Mouse (Mus musculus) small intestine, adult 2 months (tissue): ENCODE data around the gene Ccser1. TPM values are rescaled to one million over a fixed set of nuclear protein-coding genes. Genes with fewer than 3 reads are reported as not detected.

Source experiments
- H3K27ac ChIP-seq: fragments of 200-500 bp; 2 replicates; pipeline ENCODE4 v1.5.1; 2012; ENCODE audit warnings: low read depth, low read length, control low read depth, inconsistent platforms; ENCODE audit not compliant: insufficient read depth
- H3K27me3 ChIP-seq: fragments of 200-500 bp; 2 replicates; pipeline ENCODE4 v1.6.1; 2012; ENCODE audit warnings: mild to moderate bottlenecking, moderate library complexity, low read length, inconsistent platforms; ENCODE audit not compliant: control insufficient read depth, insufficient read depth
- H3K36me3 ChIP-seq: fragments of 200-500 bp; 2 replicates; pipeline ENCODE4 v1.6.1; 2012; ENCODE audit warnings: mild to moderate bottlenecking, low read length, control low read depth, inconsistent platforms; ENCODE audit not compliant: control insufficient read depth, insufficient read depth
- H3K4me1 ChIP-seq: fragments of 200-500 bp; 2 replicates; pipeline ENCODE4 v1.6.1; 2012; ENCODE audit warnings: low read length, inconsistent platforms, mixed read lengths; ENCODE audit not compliant: control insufficient read depth, insufficient read depth, insufficient read length
- H3K4me3 ChIP-seq: fragments of 200-500 bp; 2 replicates; pipeline ENCODE4 v1.5.1; 2012; ENCODE audit warnings: low read depth, mild to moderate bottlenecking, control low read depth, inconsistent platforms, low read length, moderate library complexity
- CTCF ChIP-seq: fragments of 200-500 bp; IDR thresholded peaks from 2 replicates; pipeline ENCODE4 v1.5.1; 2012; ENCODE audit warnings: low read depth, mild to moderate bottlenecking, control low read depth, inconsistent platforms, low read length, moderate library complexity, mixed read lengths; ENCODE audit not compliant: insufficient replicate concordance, insufficient read length; ENCODE audit errors: extremely low read depth
- POLR2A ChIP-seq: fragments of 200-500 bp; IDR thresholded peaks from 2 replicates; pipeline ENCODE4 v1.6.1; 2012; ENCODE audit warnings: low read depth, mild to moderate bottlenecking, control low read depth, inconsistent platforms, low read length, moderate library complexity
- WGBS: fragments of 180-500 bp; shearing (Covaris S2); methylation state at CpG from one replicate; pipeline ENCODE4 v1.1.7; 2018; 5-methylcytosine and 5-hydroxymethylcytosine counted together
- polyA plus RNA-seq: library from polyadenylated mRNA; depleted of rRNA; stranded (reverse); fragments of >200 nt; gene quantifications from 2 replicates; pipeline ENCODE4 v1.2.3, GENCODE M21; 2012

The Ccser1 gene
- polyA plus RNA-seq, 1 experiment = 2.4 TPM

GRCm38 (mm10) chr6:61382526-61382925, 202.4 kb downstream of the Ccser1 start:
- TF ChIP-seq POLR2A (no peak), CTCF (no peak)
- WGBS = 35% methylated on average over 3 of the region's 3 CpGs
- H3K27ac ChIP-seq = no peak overlapping the region
- H3K4me3 ChIP-seq = no peak overlapping the region
- no peaks in the 10 kb centered on the region for H3K27me3 ChIP-seq
- H3K36me3 ChIP-seq = no peaks in the 10 kb centered on the region
- H3K4me1 ChIP-seq = no peaks in the 10 kb centered on the region

GRCm38 (mm10) chr6:61382991-61383390, 202.9 kb downstream of the Ccser1 start:
- WGBS = 77% methylated on average over 3 of the region's 3 CpGs
- Histone ChIP-seq H3K27ac (no peak overlapping the region), H3K4me1 (no peaks in the 10 kb centered on the region), H3K4me3 (no peak overlapping the region), H3K27me3 (no peaks in the 10 kb centered on the region), H3K36me3 (no peaks in the 10 kb centered on the region)
- no peak for TF ChIP-seq CTCF
- no peak for TF ChIP-seq POLR2A

- no peak for TF ChIP-seq CTCF
- Histone ChIP-seq H3K36me3 (no peaks in the 10 kb centered on the region), H3K27me3 (no peaks in the 10 kb centered on the region), H3K27ac (no peak overlapping the region), H3K4me1 (no peaks in the 10 kb centered on the region), H3K4me3 (no peak overlapping the region)
- 79% methylated on average over 1 of the region's 1 CpGs for WGBS
Measured at GRCm38 (mm10) chr6:61387046-61387445, 206.9 kb downstream of the Ccser1 start.

GRCm38 (mm10) chr6:61427490-61427889, 247.4 kb downstream of the Ccser1 start:
- H3K27me3 ChIP-seq = no peaks in the 10 kb centered on the region
- 77% methylated on average over 2 of the region's 2 CpGs for WGBS
- TF ChIP-seq POLR2A (no peak), CTCF (no peak)
- H3K27ac ChIP-seq = no peak overlapping the region
- H3K4me3 ChIP-seq = no peak overlapping the region
- no peaks in the 10 kb centered on the region for H3K36me3 ChIP-seq
- H3K4me1 ChIP-seq = no peaks in the 10 kb centered on the region

GRCm38 (mm10) chr6:61430881-61431725, 251.0 kb downstream of the Ccser1 start:
- 45% methylated on average over 5 of the region's 5 CpGs for WGBS
- no peak overlapping the region for H3K27ac ChIP-seq
- TF ChIP-seq CTCF = no peak
- TF ChIP-seq POLR2A = no peak
- no peaks in the 10 kb centered on the region for H3K27me3 ChIP-seq
- no peak overlapping the region for H3K4me3 ChIP-seq
- H3K4me1 ChIP-seq = no peaks in the 10 kb centered on the region
- H3K36me3 ChIP-seq = no peaks in the 10 kb centered on the region

- WGBS = 87% methylated on average over 2 of the region's 2 CpGs
Measured at GRCm38 (mm10) chr6:61431726-61431984, 251.5 kb downstream of the Ccser1 start.

GRCm38 (mm10) chr6:61432167-61432566, 252.0 kb downstream of the Ccser1 start:
- H3K27me3 ChIP-seq = no peaks in the 10 kb centered on the region
- H3K4me1 ChIP-seq = no peaks in the 10 kb centered on the region
- H3K36me3 ChIP-seq = no peaks in the 10 kb centered on the region
- no peak overlapping the region for H3K4me3 ChIP-seq
- no peak overlapping the region for H3K27ac ChIP-seq
- TF ChIP-seq CTCF (no peak), POLR2A (no peak)
- WGBS = 81% methylated on average over 3 of the region's 3 CpGs

More at GRCm38 (mm10) chr6:61431726-61431984, 251.5 kb downstream of the Ccser1 start:
- Histone ChIP-seq H3K27ac (no peak overlapping the region), H3K4me1 (no peaks in the 10 kb centered on the region), H3K4me3 (no peak overlapping the region), H3K27me3 (no peaks in the 10 kb centered on the region), H3K36me3 (no peaks in the 10 kb centered on the region)
- no peak for TF ChIP-seq POLR2A
- TF ChIP-seq CTCF = no peak

- Histone ChIP-seq H3K27ac (no peak overlapping the region), H3K4me3 (no peak overlapping the region), H3K4me1 (no peaks in the 10 kb centered on the region), H3K27me3 (no peaks in the 10 kb centered on the region), H3K36me3 (no peaks in the 10 kb centered on the region)
- WGBS = 48% methylated on average over 3 of the region's 3 CpGs
- TF ChIP-seq CTCF = no peak
- no peak for TF ChIP-seq POLR2A
Measured at GRCm38 (mm10) chr6:61432703-61433102, 252.6 kb downstream of the Ccser1 start.
